Mouse (Mus musculus): ENCODE data around the gene Ppid. TPM values are rescaled to one million over a fixed set of nuclear protein-coding genes. Genes with fewer than 3 reads are reported as not detected.

Ppid gene
- polyA plus RNA-seq, 1 experiment from 2014 or later = 164 TPM

GRCm38 (mm10) chr3:79627484-79628181 is 36.5 kb downstream of the Ppid start:
- 23% methylated on average over 10 of the region's 10 CpGs for WGBS

GRCm38 (mm10) chr3:79628182-79628560 is 37.0 kb downstream of the Ppid start:
- Histone ChIP-seq H3K9ac (peak overlapping the region; percentile 51), H3K27ac (peak overlapping the region; percentile 80), H3K4me3 (replicated peaks) (peak overlapping the region; percentile 61), H3K27me3 (replicated peaks) (no peaks in the 10 kb centered on the region), H3K9me3 (no peaks in the 10 kb centered on the region), H3K36me3 (peaks cover 11% of the 10 kb centered on the region), H3K4me1 (replicated peaks) (no peaks in the 10 kb centered on the region), H3K4me2 (replicated peaks) (peak overlapping the region; percentile 71)
- under 1% methylated on average over 9 of the region's 9 CpGs for WGBS
- ATAC-seq = no peak

More at GRCm38 (mm10) chr3:79627484-79628181, 36.5 kb downstream of the Ppid start:
- H3K4me2 ChIP-seq (replicated peaks) = peak overlapping the region; percentile 71
- no peaks in the 10 kb centered on the region for H3K4me1 ChIP-seq (replicated peaks)
- no peak for ATAC-seq
- H3K9me3 ChIP-seq = no peaks in the 10 kb centered on the region
- H3K4me3 ChIP-seq (replicated peaks) = peak overlapping the region; percentile 61
- peak overlapping the region; percentile 80; the same call in 1 of the 2 replicates for H3K27ac ChIP-seq
- H3K36me3 ChIP-seq = peaks cover 10% of the 10 kb centered on the region
- H3K27me3 ChIP-seq (replicated peaks) = no peaks in the 10 kb centered on the region
- 0 out of 2 replicates have a peak overlapping the region, but pooled peaks have one; percentile 51 for H3K9ac ChIP-seq

GRCm38 (mm10) chr3:79628561-79629415 is 37.6 kb downstream of the Ppid start, which contains the start of gene 4930579G24Rik:
Gene 4930579G24Rik (plus strand): TSS chr3:79629079.
- Histone ChIP-seq H3K4me2 (replicated peaks) (peak within 1 kb of the TSS; percentile 71), H3K36me3 (peaks cover 14% of the 10 kb centered on the region), H3K9me3 (no peaks in the 10 kb centered on the region), H3K4me1 (replicated peaks) (no peaks in the 10 kb centered on the region), H3K27ac (peak within 1 kb of the TSS; percentile 80), H3K9ac (peak within 1 kb of the TSS; percentile 66), H3K27me3 (replicated peaks) (no peaks in the 10 kb centered on the region), H3K4me3 (replicated peaks) (peak within 1 kb of the TSS; percentile 63)
- peak; percentile 99 for ATAC-seq
- under 1% methylated on average over 60 of the region's 60 CpGs for WGBS

GRCm38 (mm10) chr3:79629416-79629730 is 38.2 kb downstream of the Ppid start, which contains the start of gene Etfdh:
Gene Etfdh (minus strand): TSS chr3:79629500.
- Histone ChIP-seq H3K9ac (peak within 1 kb of the TSS; percentile 66), H3K27ac (peak within 1 kb of the TSS; percentile 80), H3K36me3 (peaks cover 14% of the 10 kb centered on the region), H3K9me3 (no peaks in the 10 kb centered on the region), H3K27me3 (replicated peaks) (no peaks in the 10 kb centered on the region), H3K4me1 (replicated peaks) (no peaks in the 10 kb centered on the region), H3K4me2 (replicated peaks) (peak within 1 kb of the TSS; percentile 71), H3K4me3 (replicated peaks) (peak within 1 kb of the TSS; percentile 63)
- peak; percentile 58 for ATAC-seq
- WGBS = under 1% methylated on average over 11 of the region's 11 CpGs

- 84% methylated on average over 6 of the region's 6 CpGs for WGBS
- Histone ChIP-seq H3K9ac (no peak overlapping the region), H3K4me2 (replicated peaks) (no peak overlapping the region), H3K36me3 (no peaks in the 10 kb centered on the region), H3K27me3 (replicated peaks) (no peaks in the 10 kb centered on the region), H3K27ac (no peak overlapping the region), H3K9me3 (no peaks in the 10 kb centered on the region), H3K4me1 (replicated peaks) (no peaks in the 10 kb centered on the region), H3K4me3 (replicated peaks) (no peak overlapping the region)
- no peak for ATAC-seq
Measured at GRCm38 (mm10) chr3:79652129-79652528, 61.0 kb downstream of the Ppid start.

Other genes with a start within 250 kb of the Ppid start
- gene Fnip2, start 23.5 kb upstream of the Ppid start, polyA plus RNA-seq (2015; fragmentation: Nextera tagmentation; extraction: Ambion mirVana) = 3.3 and 3.9 TPM in 2 replicates
- 19.9 and 22.5 TPM in 2 replicates for gene 4930579G24Rik, start 37.7 kb downstream of the Ppid start, polyA plus RNA-seq (2015; fragmentation: Nextera tagmentation; extraction: Ambion mirVana)
- 87.5 and 88.0 TPM in 2 replicates for gene Etfdh, start 38.2 kb downstream of the Ppid start, polyA plus RNA-seq (2015; fragmentation: Nextera tagmentation; extraction: Ambion mirVana)
- gene Rxfp1, start 146.5 kb downstream of the Ppid start, polyA plus RNA-seq (2015; fragmentation: Nextera tagmentation; extraction: Ambion mirVana) = 0.04 and 0.10 TPM in 2 replicates

Data from intestine, embryonic 15.5 days (tissue).